Mouse (Mus musculus) neural tube, embryonic 11.5 days (tissue): ENCODE measurements at regions not wholly inside any gene's neighbourhood (a gene's known extent, or its start where the extent isn't known, plus 50 kb on each side); places are given as distances from the start of the nearest gene placed in this dataset.
A peak's percentile ranks its signal among the peaks of the same experiment; 100 is the strongest.

Source experiments
- ATAC-seq: fragments of 200-750 bp; cut with Nextera tagmentation; 2 replicates; pipeline ENCODE4 v1.8.0; 2017; ENCODE audit warnings: moderate number of reproducible peaks, mild to moderate bottlenecking, moderate TSS enrichment, moderate library complexity; ENCODE audit not compliant: insufficient read depth, low FRiP score, low TSS enrichment
- DNase-seq: peaks from one replicate; pipeline ENCODE4 v3.0.0-alpha.2; 2015; ENCODE audit warnings: low spot score
- H3K27ac ChIP-seq: fragments of 300-500 bp; sonication (generic); 2 replicates; pipeline ENCODE4 v1.5.1; 2014; ENCODE audit warnings: low read depth, mild to moderate bottlenecking, low read length
- H3K27me3 ChIP-seq: fragments of 300-500 bp; sonication (generic); 2 replicates; pipeline ENCODE4 v1.6.1; 2014; ENCODE audit warnings: mild to moderate bottlenecking, low read length, mixed read lengths; ENCODE audit not compliant: control insufficient read depth, insufficient read depth
- H3K36me3 ChIP-seq: fragments of 300-500 bp; sonication (generic); 2 replicates; pipeline ENCODE4 v1.6.1; 2014; ENCODE audit warnings: mild to moderate bottlenecking, low read length, moderate library complexity, mixed read lengths; ENCODE audit not compliant: control insufficient read depth, insufficient read depth
- H3K4me1 ChIP-seq: fragments of 300-500 bp; sonication (generic); 2 replicates; pipeline ENCODE4 v1.6.1; 2014; ENCODE audit warnings: low read length, mixed read lengths; ENCODE audit not compliant: control insufficient read depth, insufficient read depth
- H3K4me2 ChIP-seq: fragments of 300-500 bp; sonication (generic); 2 replicates; pipeline ENCODE4 v1.6.1; 2014; ENCODE audit warnings: low read depth, mild to moderate bottlenecking, moderate library complexity
- H3K4me3 ChIP-seq: fragments of 300-500 bp; sonication (generic); 2 replicates; pipeline ENCODE4 v1.5.1; 2014; ENCODE audit warnings: low read depth, low read length
- H3K9ac ChIP-seq: fragments of 300-500 bp; sonication (generic); 2 replicates; pipeline ENCODE4 v1.6.1; 2014; ENCODE audit warnings: mild to moderate bottlenecking, low read length
- H3K9me3 ChIP-seq: fragments of 300-500 bp; sonication (generic); 2 replicates; pipeline ENCODE4 v1.6.1; 2016; ENCODE audit warnings: low read length; ENCODE audit not compliant: control insufficient read depth
- WGBS: fragments of 180-500 bp; shearing (Covaris S2); extraction: QIAGEN DNeasy Blood & Tissue Kit; methylation state at CpG from one replicate; pipeline ENCODE4 v1.1.7; 2014; 5-methylcytosine and 5-hydroxymethylcytosine counted together

DNA sequence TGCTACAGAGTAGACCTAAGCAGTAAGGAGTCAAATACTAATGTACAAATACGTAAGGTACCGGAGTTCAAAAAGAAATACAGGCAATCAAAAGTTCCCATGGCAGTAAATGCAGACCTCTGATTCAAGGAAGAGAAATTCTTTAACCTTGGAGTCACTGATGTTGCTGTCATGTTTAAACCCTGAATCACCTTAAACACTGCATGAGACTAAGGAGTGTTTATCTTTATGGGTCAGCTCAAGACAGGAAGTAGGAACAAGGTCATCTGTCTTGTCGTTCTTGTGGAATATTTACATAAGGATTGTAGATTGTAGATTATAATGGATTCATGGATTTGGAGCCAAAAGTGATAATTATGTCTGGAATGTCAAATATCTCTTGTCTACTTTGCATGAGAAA lies 1708.7 kb upstream of the Slc10a2 start:
- no peak overlapping the region for H3K9ac ChIP-seq
- no peaks in the 10 kb centered on the region for H3K36me3 ChIP-seq
- H3K4me1 ChIP-seq, result no peaks in the 10 kb centered on the region
- H3K9me3 ChIP-seq, result no peaks in the 10 kb centered on the region
- no peak for ATAC-seq
- WGBS, result 69% methylated on average over 3 of the region's 3 CpGs
- H3K4me3 ChIP-seq, result no peak overlapping the region
- DNase-seq, result no peak
- H3K4me2 ChIP-seq, result no peak overlapping the region
- H3K27ac ChIP-seq, result no peak overlapping the region
- no peaks in the 10 kb centered on the region for H3K27me3 ChIP-seq

DNA sequence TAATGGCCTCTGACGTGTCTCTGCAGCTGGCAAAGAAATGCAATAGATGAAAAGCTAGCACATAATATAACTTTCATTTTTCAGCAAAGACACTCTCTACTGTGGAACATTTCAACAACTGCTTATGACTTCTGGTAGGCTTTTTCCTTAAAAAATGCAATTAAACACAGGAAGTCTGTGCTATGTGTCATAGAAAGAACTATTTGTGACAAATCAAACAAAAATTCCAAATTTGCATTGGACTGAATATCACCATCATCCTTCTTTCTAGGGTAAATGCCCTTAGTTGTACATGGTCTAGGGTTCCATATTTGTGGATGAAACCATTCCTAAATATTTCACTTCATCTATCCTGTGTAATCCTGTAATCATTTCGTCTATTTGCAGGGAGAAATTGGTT lies 1702.0 kb upstream of the Slc10a2 start:
- no peak overlapping the region for H3K27ac ChIP-seq
- H3K9ac ChIP-seq, result no peak overlapping the region
- ATAC-seq (no peak), DNase-seq (no peak)
- H3K27me3 ChIP-seq, result no peaks in the 10 kb centered on the region
- no peaks in the 10 kb centered on the region for H3K36me3 ChIP-seq
- H3K4me2 ChIP-seq, result no peak overlapping the region
- no peaks in the 10 kb centered on the region for H3K9me3 ChIP-seq
- H3K4me3 ChIP-seq, result no peak overlapping the region
- WGBS, result 53% methylated on average over 2 of the region's 2 CpGs
- H3K4me1 ChIP-seq, result no peaks in the 10 kb centered on the region

DNA sequence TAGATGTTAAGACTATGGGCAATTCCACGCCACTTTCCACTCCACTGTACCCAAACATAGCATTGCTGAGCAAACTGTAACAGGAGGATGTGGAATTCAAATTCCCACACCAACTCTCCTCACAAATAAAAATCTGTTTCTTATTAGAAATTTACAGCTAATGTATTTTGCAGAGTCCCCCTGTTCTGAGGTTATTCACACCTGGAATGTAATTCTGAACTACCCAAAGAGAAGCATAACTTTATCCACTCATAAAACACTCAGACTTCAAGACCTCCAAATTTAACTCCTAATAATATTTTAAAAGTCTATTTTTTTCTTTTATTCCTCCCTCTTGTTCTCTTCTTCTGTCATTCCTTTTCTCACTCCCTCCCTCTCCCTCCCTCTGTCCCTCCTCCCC lies 1698.0 kb upstream of the Slc10a2 start:
- no peaks in the 10 kb centered on the region for H3K9me3 ChIP-seq
- no peaks in the 10 kb centered on the region for H3K4me1 ChIP-seq
- H3K9ac ChIP-seq, result no peak overlapping the region
- no peak for DNase-seq
- H3K27ac ChIP-seq, result no peak overlapping the region
- H3K4me3 ChIP-seq, result no peak overlapping the region
- H3K27me3 ChIP-seq, result no peaks in the 10 kb centered on the region
- no peak for ATAC-seq
- H3K4me2 ChIP-seq, result no peak overlapping the region
- 83% methylated on average over 1 of the region's 1 CpGs for WGBS
- H3K36me3 ChIP-seq, result no peaks in the 10 kb centered on the region

DNA sequence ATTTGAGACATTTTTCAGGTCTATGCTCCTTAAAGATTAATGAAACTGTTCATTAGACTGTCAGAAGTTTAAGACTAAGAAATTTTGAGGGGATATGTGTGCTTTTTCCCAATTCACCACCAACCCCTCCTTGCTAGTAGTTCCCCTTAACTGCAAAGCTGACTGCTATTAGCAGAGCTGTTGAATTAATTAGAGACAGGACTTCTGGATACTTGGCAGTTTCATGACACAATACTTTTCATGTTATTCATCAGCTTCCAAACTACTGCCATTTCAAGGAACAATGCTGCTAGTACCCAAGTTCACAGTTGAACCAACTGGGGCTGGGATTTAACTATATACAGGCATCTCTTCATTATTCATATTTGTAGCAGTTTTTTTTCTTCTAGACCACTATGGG lies 1695.9 kb upstream of the Slc10a2 start:
- H3K27me3 ChIP-seq, result no peaks in the 10 kb centered on the region
- no peak overlapping the region for H3K4me3 ChIP-seq
- H3K27ac ChIP-seq, result no peak overlapping the region
- no peak overlapping the region for H3K9ac ChIP-seq
- DNase-seq (no peak), ATAC-seq (no peak)
- H3K9me3 ChIP-seq, result no peaks in the 10 kb centered on the region
- no peaks in the 10 kb centered on the region for H3K4me1 ChIP-seq
- no peaks in the 10 kb centered on the region for H3K36me3 ChIP-seq
- no peak overlapping the region for H3K4me2 ChIP-seq

DNA sequence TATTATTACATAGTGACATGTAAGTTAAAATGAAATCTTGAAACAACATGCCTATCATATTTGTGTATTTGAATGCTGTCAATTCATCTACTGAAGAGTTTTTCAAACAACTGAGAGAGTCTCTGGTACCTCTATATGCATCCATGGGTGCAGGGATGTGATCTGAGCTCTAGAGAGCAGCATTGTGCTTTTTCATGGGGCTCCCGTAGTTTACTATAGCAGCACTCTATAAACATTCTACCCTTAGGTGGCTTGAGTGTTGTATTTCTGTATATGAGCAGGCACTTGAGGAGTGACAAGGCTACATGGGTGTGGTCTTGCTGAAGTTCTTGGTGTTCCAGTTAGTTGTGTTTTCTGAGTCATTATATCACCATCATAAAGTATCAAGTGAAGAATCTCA lies 1683.9 kb upstream of the Slc10a2 start:
- ATAC-seq, result no peak
- H3K4me1 ChIP-seq, result no peaks in the 10 kb centered on the region
- no peak for DNase-seq
- H3K9ac ChIP-seq, result no peak overlapping the region
- H3K27ac ChIP-seq, result no peak overlapping the region
- WGBS, result 81% methylated on average over 1 of the region's 1 CpGs
- H3K36me3 ChIP-seq, result no peaks in the 10 kb centered on the region
- no peak overlapping the region for H3K4me2 ChIP-seq
- H3K4me3 ChIP-seq, result no peak overlapping the region
- no peaks in the 10 kb centered on the region for H3K27me3 ChIP-seq
- H3K9me3 ChIP-seq, result no peaks in the 10 kb centered on the region

DNA sequence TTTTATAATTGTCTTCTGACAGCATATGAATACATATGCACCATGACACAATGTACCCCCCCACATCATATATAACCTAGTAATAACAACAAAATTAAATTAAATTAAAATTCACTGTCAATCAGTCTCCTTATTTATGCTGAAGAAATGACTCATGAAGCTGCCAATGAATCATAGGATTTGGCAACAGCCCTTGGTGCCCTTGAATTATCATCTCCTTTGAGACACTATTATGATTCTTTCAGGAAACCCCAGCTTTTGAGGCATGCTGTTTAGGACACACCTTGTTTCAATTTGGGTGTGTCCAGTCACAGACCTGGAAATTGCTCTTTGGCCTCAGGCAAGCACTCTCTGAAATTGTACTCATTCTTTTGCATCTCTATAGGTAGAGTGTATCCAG lies 1675.8 kb upstream of the Slc10a2 start:
- no peak overlapping the region for H3K27ac ChIP-seq
- no peaks in the 10 kb centered on the region for H3K27me3 ChIP-seq
- no peaks in the 10 kb centered on the region for H3K4me1 ChIP-seq
- no peaks in the 10 kb centered on the region for H3K9me3 ChIP-seq
- no peak overlapping the region for H3K4me2 ChIP-seq
- no peak overlapping the region for H3K9ac ChIP-seq
- no peaks in the 10 kb centered on the region for H3K36me3 ChIP-seq
- H3K4me3 ChIP-seq, result no peak overlapping the region
- DNase-seq, result no peak
- no peak for ATAC-seq

DNA sequence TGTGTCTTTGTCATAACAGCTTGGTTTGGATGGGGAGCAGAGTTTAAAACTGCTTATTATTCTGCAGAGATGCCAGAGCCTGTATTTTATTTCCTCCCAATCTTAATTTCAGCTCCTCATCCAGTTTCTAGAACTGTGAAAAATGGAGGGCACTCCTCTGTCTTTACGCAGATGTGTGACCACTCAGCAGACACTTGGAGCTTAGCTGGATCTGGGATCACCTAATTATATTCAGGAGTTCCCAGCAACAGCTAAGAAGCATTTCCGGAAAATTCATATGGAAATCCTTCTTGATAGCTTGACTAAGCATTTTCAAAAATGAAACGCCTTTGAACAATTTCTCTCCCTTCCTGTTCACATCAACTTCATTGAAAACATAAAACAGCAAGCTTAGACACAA lies 1670.0 kb upstream of the Slc10a2 start:
- DNase-seq (no peak), ATAC-seq (no peak)
- H3K4me2 ChIP-seq, result no peak overlapping the region
- no peaks in the 10 kb centered on the region for H3K27me3 ChIP-seq
- H3K9ac ChIP-seq, result no peak overlapping the region
- no peaks in the 10 kb centered on the region for H3K4me1 ChIP-seq
- 93% methylated on average over 3 of the region's 3 CpGs for WGBS
- H3K4me3 ChIP-seq, result no peak overlapping the region
- H3K27ac ChIP-seq, result no peak overlapping the region
- no peaks in the 10 kb centered on the region for H3K36me3 ChIP-seq
- H3K9me3 ChIP-seq, result no peaks in the 10 kb centered on the region

DNA sequence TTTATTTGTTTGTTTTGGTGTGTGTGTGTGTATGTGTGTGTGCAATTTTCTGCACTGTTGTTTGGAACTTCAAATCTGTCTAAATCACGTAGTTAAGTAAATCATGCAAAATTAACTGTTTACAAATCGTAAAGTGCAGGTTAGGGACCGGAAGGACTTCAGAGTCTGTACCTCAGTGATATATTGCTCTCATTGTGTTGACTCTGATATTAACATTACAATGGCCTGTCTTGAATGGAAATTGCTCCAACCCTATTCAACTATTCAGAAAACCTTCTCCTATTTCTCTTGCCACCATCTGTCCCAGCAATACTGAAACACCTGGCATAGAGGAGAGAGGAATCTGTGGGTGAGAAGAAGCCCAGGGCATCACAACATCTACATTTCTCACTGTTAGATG lies 1624.4 kb upstream of the Slc10a2 start:
- Histone ChIP-seq H3K36me3 (no peaks in the 10 kb centered on the region), H3K4me2 (no peak overlapping the region), H3K27me3 (no peaks in the 10 kb centered on the region), H3K9me3 (no peaks in the 10 kb centered on the region), H3K9ac (no peak overlapping the region), H3K4me3 (no peak overlapping the region), H3K4me1 (no peaks in the 10 kb centered on the region), H3K27ac (no peak overlapping the region)
- DNase-seq, result no peak
- 36% methylated on average over 3 of the region's 3 CpGs for WGBS
- peak; percentile 50 for ATAC-seq

DNA sequence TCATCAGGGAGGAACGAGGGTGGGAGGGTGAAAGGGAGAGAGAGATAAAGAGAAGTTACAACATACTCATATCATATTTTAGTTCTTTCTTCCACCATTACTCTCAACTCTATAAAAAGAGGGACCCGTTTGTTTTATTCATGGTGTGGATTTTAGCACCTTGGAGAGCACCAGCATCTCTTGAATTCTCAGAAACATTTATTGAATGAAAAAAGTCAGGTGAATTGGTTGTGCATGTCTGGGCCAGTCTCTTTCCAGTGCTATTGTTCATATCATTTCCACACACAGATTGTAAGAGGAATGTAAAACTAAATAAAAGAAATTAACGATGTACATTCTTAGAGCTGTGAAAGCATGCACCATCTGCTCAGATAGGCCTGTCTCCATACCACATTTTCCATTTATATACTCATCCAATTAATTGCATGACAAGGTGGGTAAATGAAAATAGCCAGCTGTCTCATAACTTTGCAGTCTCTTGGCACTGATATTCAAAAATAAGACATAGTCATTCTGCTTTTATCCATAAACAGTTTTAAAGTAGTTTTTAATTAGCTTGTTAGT lies 1603.8 kb upstream of the Slc10a2 start:
- 72% methylated on average over 3 of the region's 3 CpGs for WGBS
- Histone ChIP-seq H3K36me3 (no peaks in the 10 kb centered on the region), H3K4me2 (no peak overlapping the region), H3K9ac (no peak overlapping the region), H3K27ac (no peak overlapping the region), H3K4me1 (no peaks in the 10 kb centered on the region), H3K9me3 (no peaks in the 10 kb centered on the region), H3K4me3 (no peak overlapping the region), H3K27me3 (no peaks in the 10 kb centered on the region)
- DNase-seq, result no peak
- ATAC-seq, result no peak
